Mouse (Mus musculus) right cerebral cortex, postnatal 36 days (tissue): ENCODE data around the gene Nrcam.

Experiments
- DNase-seq, 2 experiments: peaks; one replicate each; pipeline ENCODE4 v3.0.0; 2022; ENCODE audit warnings: low spot score in 2 of 2, mixed read lengths in 1 of 2

The Nrcam gene

DNA sequence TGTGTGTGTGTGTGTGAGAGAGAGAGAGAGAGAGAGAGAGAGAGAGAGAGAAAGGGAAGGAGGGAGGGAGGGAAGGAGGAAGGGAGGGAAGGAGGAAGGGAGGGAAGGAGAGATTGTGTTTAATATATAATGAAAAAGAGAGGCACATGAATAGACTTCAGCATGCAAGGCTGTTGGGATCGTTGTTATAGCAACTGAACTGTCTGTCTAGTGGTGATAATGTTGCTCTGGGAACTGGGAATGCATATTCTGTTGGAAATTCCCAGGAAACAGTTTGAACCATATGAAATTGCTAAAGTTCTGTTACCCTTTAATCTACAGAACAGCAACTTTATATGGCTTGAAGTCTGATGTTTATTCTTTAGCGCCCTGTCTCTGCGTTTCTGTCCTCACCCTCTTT, 104.0 kb downstream of the Nrcam start:
- no peak for DNase-seq

DNA sequence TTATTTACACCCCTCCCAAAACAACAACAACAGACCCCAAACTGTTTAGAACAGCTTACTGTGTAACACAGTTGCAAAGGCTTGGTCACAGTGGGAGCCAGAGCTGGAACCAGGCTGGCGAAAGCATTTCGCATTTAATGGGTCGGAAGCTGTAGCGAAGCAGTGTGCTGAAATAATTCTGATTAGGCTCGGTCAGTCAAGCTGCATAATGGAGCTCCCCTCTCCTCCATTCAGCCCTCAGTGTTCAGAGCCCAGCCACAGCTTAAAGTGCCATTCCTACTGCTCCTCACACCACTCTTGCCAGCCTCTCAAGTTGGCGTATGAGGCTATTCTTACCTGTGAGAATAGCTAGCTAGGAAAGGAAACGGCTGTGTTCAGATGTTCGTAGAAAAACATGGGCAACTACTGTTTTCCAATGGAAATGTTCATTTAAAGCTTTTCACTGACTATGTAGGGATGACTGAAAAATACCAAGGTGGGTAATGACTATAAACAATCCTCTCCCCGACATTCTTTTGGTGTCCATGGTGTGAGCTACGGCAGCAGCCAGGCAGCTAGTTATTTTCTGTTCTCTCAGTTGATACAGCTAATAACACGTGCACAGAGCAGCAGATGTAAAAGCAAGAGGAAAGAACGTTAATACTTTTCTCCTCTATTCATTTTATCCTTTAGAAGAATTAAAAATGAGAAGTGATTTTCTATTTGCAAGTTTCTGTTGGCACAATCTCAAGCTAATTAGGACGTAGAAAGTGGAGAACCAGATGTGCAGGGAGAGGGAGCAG, 108.6 kb downstream of the Nrcam start:
- DNase-seq: no peak

DNA sequence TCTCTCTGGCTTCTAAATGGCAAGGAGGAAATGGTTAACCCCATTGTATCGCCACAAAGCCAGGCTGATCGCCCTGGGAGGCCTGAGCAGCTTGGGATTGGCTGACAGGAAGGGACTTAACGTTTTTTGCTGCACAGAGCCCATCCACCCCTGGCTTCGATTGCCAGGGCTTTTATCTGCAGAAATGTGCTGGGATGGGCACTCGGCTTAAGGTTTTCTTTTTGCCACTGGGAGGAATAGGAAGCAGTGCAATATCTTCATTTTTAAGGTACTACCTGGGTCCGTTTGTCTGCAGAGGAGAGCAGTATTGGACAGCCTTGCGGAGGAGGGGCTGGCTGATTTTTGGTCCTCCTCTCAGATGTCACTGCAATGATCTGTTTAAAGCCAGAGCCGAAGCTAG, 110.2 kb downstream of the Nrcam start:
- no peak for DNase-seq

DNA sequence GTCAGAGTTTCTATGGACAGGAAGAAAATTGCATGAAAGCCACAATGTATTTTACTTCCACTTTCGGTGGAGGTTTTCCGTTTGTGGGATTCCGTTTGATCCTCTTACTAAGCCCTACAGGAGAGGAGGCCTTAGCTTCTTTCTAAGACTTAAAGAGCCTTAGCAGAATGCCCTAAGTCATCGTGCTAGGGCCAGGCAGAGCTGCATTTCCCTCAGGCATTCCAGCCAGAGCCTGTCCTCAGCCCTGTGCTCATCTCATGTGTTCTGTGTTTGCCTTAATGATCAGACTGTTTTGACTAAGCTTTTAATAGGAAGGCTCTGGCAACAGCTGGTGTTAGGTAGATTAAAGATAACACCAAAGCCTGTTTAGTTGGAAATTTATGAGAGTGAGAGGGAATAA, 111.5 kb downstream of the Nrcam start:
- DNase-seq: no peak

DNA sequence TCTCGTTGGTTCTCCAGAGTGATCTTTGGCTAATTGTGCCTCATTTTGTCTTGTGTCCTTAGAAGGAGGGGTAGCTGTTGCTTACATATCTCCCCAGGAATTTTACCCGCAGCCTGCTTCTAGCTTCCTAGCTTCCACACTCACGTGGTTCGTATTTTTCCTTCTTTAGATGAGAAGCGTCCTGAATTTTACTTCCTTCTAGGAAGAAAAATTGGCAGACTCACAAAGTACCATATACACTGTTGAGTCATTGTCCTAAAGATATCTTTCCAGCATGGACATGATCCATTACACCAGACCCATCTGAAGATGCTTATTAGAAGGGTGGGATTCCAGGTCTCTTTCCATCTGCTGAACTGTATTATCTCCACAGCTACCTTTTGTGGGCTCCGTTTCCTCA, 122.2 kb downstream of the Nrcam start:
- no peak for DNase-seq

DNA sequence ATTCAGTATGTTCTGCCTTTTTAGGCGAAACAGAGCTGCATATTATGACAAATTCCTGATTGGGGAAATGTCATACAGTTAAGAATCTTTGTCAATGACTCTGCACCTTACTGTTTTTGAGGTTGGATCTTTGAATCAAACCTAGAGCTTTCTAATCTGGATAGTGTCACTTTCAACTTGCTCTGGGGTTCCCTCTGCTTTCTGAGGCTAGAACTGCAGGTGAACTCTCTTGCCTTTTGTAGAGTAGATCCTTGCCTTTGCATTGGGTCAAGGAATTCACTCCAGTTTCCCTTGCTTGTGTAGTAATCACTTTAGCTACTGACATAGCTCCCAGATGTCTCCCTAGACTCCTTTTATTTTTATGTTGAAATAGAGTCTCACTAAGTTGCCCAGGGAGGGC, 123.1 kb downstream of the Nrcam start:
- DNase-seq: no peak

DNA sequence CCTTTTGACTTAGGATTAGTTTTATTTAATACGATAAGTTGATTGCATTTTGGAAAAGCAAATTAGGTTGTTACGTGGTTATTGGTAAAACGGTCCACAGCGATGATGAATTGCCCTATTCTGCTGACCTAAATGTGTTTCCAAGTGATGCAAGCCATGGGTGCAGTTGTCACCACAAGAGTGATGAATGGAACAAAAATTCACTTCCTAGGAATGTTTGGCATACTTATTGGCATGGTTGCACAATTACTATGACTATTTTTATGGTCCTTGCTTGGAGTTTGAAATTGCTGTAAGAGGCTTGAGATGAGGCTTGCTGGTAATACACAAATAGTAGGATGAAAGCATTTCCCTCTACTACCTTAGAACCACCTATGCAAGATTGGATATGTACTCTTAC, 125.1 kb downstream of the Nrcam start:
- DNase-seq: no peak

DNA sequence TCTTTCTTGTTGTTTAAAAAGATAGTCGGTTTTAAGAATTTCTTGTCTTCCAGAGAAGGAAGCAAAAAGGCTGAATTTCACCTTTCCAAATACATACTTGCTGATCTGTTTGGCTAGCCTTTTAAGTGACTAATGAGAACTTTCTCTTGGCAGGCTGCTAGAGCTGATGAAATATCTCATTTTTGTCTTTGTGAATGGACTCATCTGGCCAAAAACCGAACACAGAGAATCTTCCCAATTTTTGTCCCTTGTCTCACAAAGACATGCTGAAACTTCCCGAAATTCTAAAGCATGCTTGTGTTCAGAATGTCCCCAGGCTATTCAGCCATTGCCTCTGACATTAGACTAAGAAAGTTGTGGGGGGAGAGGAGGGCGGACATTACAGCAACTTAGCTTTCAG, 129.3 kb downstream of the Nrcam start:
- DNase-seq: no peak

DNA sequence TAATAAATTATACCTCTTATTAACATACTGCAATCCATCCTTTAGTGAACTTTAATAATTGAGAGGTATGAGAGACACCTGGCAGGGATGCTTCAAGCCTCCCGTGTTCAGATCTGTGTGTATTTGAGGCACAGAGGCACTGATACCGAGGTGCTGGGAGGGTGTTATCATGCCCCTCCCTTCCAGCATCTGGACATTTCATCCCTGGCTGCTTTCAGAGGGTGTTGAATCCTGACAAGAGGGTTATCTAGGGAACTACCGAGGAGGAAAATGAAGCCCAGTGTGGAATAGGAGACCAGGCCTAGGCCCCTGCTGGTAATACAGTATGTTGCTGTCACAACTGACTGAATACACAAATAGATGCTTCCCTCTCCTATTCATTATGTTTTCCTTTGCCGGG, 133.8 kb downstream of the Nrcam start:
- no peak for DNase-seq

DNA sequence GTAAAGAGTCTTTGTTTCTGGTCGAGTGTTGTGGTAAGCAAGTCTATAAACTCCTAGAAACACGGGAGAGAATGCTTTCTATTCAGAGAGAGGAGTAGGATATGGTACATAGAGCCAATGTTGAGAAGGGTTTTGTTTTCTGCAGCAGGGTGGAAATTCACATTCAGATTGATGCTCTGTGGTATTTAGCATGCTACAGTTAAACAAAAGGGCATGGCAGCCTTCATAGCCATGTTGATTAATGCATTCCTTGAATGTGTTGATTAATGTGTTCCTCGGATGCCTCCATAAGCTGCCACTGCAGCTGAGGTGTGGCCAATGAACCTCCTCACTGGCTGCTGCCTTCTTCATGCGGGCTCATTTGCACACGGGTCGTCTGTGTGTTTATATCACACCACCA, 134.3 kb downstream of the Nrcam start:
- DNase-seq: no peak

DNA sequence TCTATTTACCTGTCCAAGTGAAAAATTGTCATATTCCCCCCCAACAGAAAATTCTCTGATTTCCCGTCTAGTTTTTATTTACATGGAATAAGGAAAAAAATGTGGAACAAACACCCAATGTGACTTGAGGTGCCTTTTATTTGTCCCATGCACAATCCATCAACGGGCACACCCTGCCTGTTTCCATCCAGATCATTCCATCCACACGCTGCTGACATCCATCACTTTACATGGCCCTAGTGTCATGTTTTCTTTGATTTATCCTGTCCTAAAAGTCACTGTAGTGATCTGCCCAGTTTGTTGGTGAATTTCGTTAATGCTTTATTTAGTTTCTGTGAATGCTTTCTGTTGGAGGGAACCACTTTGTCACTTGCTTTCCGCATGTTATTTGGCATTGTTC, 142.4 kb downstream of the Nrcam start:
- DNase-seq: no peak

DNA sequence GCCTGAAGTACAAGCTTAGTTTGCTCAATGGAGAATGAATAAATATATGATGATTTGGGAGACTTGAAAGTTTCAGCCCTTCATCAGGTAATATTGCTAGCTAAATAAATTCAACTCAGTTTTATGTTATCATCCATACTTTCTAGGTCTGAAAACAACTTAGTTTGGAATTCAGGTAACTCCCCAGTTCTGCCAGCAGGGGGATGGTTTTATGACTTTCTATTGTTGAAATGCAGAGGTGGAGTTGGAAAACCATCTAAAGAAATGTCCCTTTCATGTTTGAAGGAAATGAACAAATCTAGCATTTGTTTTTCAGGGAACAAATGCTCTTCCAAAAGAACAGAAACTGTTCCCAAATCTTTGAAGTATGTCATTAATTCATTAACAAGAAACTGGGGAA, 146.7 kb downstream of the Nrcam start:
- no peak for DNase-seq

DNA sequence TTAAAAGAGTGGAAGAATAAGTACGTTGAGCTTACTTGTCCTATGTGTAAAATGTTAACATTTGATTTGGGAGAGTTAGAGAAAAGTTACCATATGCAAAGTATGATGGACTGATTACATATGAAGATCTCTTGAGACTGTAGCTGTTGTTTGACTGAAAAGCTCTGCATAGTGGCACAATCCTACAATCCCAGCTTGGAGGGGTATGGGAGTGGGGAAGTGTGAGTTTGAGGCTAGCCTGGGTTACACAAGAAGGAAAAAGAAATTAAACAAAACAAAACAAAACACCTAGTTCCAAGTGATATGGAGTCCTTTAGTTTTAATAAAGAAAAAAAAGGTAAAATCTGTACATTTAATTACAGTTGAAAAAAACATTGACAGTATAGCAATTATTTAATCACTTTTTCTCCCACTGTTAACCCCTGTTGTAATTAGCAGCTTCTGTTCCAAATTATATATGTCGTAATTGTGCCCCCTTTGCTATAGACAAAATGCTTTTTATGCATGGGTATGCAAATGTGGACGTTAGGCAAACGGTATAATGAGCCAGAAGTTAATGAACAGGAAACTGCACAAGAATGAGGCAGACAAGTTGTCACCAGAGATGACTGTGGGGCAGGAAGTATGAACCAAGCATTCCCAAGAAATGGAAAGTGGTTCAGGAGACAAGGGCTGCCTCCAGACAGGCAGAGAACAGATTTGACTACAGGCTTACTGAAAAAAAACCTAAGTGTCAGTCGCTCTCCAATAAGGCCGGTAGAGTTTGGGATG, 150.8 kb downstream of the Nrcam start:
- no peak for DNase-seq

DNA sequence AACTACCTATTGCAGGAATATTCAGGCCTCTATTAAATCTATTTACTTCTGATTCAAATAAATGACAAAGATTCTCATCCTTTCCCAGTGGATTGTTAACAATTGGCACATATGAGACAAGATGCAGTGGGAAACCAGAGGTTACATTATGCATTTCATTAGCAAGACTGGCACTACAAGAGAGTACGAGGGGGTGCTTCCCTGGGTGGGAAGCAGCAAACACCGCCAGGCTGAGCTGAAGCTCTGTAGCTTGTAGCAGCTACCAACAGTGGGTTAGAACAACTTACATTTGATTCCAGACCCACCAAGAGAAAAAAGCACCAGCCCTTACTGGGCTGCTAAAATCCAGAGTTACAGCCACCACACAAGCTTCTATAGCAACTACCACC, 151.3 kb downstream of the Nrcam start:
- no peak for DNase-seq

DNA sequence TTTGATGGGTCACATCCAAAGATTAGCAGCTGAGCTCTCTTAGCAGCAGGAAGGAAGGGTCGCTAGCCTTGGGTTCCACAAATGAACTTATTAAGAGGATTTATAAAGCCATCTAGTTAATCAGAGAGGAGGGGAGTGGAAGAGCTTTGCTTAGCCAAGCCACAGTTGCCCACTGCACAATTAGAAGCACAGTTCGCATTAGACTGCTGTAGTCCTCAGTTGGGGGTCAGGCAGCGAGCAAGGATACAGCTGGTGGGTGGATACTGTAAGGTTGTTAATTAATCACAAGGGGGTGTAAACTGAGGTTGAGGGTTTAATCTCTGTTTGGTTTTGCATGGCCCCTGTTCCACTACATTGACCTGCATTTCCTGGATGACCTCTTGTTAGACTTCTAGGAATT, 152.7 kb downstream of the Nrcam start:
- no peak for DNase-seq

DNA sequence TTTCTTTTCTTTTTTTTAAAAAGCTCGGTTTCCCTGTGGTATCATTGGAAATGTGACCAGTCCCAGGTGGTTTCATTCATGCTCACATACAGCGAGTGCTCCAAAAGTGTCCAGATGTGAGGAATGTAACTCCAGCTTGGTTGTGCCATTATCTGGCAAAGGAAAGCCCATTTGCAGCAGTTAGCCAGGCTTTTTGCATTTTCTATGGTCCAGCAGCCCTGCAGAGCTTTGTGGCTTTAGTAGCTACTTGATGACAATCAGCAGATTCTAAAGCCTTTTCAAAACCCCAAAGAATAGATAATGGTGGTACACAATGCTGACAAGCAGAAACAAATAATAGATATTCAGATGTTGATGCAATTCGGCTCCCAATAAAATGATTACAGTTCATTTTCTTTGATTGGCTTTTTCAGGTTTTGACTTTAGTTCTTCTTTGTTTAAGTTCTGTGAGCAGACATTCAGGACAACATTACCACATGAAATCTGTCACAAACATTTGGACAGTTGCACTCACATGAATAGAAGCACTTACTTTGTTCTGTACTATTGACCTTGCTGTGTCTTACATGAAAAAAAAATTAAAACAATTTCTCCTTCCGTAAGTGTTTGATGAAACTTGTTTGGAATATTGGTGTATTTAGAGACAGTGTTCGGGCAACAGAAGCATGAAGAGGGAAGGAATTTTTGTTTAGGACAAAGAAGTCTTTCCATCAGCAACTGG, 164.2 kb downstream of the Nrcam start:
- no peak for DNase-seq

DNA sequence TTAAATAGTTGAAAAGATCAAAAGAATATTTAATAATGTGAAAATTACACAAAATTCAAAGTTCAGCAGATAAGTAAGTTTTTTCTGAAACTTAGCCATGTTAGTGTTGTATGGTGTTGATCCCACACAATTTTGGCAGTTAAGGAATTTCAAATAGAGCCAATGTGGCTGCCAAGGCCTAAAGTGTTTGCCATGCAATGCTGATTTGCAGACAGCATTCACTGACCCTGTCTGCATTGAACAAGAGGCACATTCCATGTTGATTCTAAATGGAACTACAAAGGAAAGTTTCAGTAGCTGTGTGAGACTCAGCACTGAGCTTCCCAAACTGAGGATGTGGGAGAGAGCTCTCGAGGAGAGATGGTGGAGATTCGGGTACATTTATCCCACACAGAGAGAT, 169.1 kb downstream of the Nrcam start:
- no peak for DNase-seq

DNA sequence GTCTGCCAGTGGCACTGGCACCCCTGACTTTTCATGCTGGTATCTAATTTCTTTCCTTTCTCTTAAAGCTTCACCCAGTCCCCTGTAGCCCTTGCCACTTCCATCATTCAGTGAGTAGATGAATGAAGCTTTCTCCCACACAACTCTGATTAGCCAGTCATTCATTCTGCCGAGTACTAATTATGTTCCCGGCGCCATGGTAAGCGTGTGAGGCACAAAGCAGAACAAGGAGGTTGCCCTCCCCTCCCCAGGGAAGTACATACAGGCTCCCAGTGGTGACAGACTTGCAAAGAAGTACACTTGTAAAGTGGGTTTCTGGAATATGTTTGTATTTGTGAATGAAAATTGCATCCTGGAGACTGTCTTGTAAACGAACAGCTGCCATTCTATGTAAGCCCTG, 170.2 kb downstream of the Nrcam start:
- no peak for DNase-seq

DNA sequence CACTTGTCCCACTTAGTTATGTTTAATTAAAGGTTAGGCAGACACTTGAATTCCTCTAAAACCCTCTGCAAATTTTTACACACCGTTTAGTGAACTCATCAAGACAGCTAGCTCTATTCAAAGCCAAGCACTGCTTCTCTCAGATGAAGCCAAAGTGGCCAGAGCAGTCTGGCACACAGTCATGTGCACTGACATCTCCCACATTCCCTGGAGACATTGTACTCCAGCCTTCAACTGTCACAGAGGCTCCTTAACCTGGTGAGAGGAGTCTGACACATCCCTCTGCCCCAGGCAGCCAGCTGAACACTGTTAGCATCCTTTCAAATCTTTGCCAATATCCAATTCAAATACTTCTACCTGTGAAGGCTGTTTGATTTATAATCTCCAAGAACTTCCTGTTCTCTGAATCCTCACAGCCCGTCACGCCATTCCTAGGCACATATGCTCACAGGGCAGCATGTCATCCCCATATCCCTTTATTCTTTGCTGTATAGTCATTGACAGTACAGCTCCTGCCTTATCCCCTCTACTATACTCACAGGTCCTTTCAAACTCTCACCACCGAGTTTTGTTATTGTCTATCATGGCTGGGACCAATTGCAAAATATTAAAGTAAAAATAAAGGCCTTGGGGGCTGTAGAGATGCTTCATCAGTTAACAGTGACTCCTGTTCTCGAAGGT, 173.3 kb downstream of the Nrcam start:
- no peak for DNase-seq

DNA sequence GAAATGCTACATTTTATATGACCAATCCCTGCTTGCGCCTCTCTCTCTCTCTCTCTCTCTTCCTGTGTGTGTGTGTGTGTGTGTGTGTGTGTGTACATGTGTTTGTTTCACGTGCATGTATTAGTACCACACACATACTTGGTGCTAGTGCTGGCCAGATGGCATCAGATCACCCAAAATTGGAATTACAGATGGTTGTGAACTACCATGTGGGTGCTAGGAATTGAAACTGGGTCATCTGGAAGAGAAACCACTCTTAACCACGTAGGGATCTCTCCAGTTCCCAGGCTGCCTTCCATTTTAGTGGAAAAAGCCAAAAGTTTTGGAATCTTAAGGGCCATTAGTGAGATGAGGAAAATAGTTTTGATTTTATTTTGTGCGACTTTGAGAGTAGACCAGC, 175.1 kb downstream of the Nrcam start:
- DNase-seq: no peak

DNA sequence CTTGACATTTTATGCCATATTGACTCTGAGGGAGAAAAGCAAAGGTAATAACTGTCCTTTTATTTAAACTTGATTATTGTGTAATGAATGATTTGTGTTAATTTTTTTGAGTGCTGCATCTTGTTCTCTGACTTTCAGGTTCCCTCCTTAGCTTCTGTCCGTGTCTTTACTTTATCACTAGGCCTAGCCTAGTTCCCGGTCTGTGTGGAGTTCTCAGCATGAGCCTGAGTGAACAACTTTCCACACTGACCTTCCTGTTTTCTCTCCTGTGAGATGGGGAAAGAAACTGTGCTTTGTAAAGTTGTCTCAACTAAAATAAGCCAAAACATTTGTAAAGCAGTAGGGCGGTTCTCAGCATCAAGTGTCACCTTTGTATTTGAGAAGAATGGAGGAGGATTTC, 179.9 kb downstream of the Nrcam start:
- no peak for DNase-seq

DNA sequence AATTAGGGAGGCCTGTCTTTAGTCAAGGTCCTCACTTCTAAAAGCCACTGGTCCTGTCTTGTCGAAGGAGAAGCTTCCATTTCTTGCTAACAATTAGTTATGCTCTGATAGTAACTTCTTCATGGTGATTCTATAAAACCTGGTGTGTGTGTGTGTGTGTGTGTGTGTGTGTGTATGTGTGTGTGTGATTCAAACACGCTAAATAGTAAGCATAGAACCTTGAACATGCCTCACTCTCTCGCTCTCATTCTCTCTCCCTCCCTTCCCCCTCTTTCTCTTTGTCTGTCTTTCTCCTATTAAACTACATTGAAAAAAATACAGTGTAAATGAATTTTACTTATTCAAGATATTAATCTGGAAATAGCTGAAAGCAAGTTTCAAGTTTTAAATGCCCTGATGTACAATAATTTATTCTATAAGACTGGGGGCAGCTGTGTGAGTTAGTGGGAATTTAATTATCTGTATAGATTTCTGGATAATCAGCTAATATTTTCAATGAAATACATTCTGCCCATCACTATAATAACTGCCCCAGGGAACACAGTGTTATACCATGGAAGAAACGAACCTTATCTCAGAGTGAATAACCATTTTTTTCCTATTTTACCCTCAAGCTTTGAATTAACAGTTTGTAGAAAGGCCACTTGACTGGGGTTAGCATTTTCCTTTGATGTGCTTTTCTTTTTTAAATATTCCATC, 180.9 kb downstream of the Nrcam start:
- no peak for DNase-seq
